Mouse (Mus musculus): ENCODE results near the gene Spen. TPM values are rescaled to one million over a fixed set of nuclear protein-coding genes. Genes with fewer than 3 reads are reported as not detected.

The Spen gene
- total RNA-seq, 2 experiments from 2014 or later, result 50.8 to 72.8 TPM

DNA sequence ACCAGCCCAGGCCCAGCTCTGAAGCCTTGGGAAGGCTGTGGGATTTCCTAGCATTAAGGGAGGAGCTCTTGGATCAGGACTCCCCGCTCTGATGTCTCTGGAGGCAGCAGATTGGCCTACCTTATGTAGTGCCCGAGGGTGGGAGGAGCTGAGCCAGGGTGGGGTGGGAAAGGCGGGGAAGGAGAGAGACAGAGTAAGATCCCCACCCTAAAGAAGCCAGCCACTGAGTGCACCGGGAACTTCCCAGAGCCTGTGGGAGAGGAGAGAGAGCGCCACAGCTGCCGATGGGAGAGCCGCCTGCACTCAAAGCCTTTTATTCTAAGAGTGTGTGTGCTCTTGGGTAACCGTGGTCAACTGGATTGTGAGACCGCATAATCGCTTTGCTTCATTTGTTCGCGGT lies 77.3 kb downstream of the Spen start:
- DNase-seq (ENCODE audit: low spot score in 2 of 2), result no peak
- intact Hi-C loops (cut with DNase I), result no loop called here

GRCm38 (mm10) chr4:141460481-141460880 lies 77.9 kb downstream of the Spen start:
- intact Hi-C loops (cut with DNase I), result no loop called here
- DNase-seq (ENCODE audit: low spot score in 2 of 2), result no peak

DNA sequence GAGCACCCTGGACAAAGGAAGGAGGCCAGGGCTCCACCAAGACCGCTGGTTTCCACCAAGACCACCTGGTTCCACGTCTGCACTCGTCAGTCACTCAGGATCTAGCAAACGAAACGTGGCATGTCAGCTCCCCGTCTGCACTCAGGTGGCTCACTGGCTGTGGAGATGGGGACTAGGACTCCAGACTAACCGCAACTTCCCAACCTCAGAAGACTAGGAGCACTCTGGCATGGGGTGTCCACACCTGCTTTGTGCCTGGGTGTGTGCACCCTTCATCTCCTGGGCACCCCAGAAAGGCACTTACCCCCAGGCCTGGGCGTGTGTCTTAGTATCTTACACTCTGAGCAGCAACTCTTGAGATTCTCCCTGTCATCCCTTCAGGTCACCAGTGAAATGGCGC lies 78.6 kb downstream of the Spen start:
- intact Hi-C loops (cut with DNase I), result no loop called here
- no peak for DNase-seq (ENCODE audit: low spot score in 2 of 2)

- intact Hi-C loops (cut with DNase I), result no loop called here
- DNase-seq (ENCODE audit: low spot score in 2 of 2), result no peak
These were observed 79.5 kb downstream of the Spen start for GRCm38 (mm10) chr4:141458888-141459287.

DNA sequence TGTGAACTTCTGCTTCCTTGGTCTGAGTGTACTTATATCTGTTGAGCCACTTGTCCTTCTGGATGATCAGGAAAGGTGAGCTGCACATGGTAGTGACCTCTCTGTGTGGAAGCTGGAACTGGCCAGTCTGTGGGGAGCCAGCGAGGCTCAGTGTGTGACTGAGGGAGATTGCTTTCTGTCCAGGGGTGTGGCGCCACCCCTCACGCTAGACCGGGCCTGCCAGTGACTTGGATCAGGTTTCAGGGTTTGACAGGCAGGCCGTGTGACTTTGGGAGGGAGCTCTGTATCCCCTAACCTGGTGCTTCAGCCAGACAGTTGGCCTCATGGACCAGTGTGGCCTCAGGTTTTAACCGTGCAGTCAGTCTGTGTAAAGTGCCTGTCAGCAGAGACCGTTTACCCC lies 80.2 kb downstream of the Spen start:
- DNase-seq (ENCODE audit: low spot score in 2 of 2), result no peak
- intact Hi-C loops (cut with DNase I), result no loop called here

GRCm38 (mm10) chr4:141456193-141456938 lies 82.0 kb downstream of the Spen start:
- DNase-seq (ENCODE audit: low spot score in 2 of 2), result no peak
- intact Hi-C loops (cut with DNase I), result no loop called here

- intact Hi-C loops (cut with DNase I), result no loop called here
- DNase-seq (ENCODE audit: low spot score in 2 of 2), result no peak
These were observed 82.9 kb downstream of the Spen start for GRCm38 (mm10) chr4:141455526-141455925.

GRCm38 (mm10) chr4:141454581-141455350 lies 83.6 kb downstream of the Spen start:
- intact Hi-C loops (cut with DNase I), result no loop called here
- peak in 1 of 2 experiments; percentile 58 for DNase-seq (ENCODE audit: low spot score in 2 of 2)

DNA sequence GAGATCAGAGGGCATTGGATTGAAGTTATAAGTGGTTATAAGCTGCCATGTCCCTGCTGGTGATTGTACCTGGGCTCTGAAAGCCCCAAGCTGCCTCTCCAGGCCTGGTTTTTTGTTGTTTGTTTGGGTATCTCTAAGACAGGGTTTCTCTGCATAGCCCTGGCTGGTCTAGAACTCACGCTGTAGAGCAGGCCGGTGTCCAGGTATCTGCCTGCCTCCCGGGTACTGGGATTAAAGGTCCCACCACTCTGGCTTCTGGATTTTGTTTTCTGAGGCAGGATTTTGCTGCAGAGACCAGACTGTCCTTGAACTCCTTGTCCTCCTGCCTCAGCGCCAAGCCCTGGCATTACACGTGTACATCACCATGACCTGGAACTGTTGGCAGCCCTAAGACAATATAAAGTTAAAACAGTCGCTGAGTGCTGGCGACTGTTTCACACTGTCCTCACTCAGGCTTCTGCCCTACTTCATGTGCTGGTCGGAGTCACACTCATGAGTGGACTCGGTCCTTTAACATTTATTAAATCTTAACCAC lies 86.4 kb downstream of the Spen start:
- intact Hi-C loops (cut with DNase I), result no loop called here
- no peak for DNase-seq (ENCODE audit: low spot score in 2 of 2)

GRCm38 (mm10) chr4:141451251-141451650 lies 87.1 kb downstream of the Spen start:
- intact Hi-C loops (cut with DNase I), result no loop called here
- DNase-seq (ENCODE audit: low spot score in 2 of 2), result no peak

DNA sequence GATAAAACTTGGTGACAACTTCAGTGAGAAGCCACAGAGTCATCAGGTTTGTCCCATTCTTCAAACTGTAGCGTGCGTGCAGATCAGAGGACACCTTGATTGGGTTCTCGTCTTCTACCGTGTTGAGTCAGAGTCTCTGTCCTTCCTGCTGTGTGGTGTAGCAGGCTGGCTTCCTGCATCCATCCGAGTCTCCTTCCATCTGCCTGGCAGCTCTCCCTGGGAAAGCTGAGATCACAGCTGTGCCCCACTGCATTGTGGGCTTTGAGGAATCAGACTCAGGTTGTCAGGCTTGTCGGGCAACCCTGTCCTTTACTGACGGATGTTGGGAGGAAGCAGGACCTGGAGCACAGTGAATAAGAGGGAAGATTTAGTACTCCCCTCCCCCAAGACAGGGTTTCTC lies 92.2 kb downstream of the Spen start:
- no peak for DNase-seq (ENCODE audit: low spot score in 2 of 2)
- intact Hi-C loops (cut with DNase I), result no loop called here

GRCm38 (mm10) chr4:141445328-141445720 lies 93.1 kb downstream of the Spen start:
- intact Hi-C loops (cut with DNase I), result no loop called here
- DNase-seq (ENCODE audit: low spot score in 2 of 2), result no peak

DNA sequence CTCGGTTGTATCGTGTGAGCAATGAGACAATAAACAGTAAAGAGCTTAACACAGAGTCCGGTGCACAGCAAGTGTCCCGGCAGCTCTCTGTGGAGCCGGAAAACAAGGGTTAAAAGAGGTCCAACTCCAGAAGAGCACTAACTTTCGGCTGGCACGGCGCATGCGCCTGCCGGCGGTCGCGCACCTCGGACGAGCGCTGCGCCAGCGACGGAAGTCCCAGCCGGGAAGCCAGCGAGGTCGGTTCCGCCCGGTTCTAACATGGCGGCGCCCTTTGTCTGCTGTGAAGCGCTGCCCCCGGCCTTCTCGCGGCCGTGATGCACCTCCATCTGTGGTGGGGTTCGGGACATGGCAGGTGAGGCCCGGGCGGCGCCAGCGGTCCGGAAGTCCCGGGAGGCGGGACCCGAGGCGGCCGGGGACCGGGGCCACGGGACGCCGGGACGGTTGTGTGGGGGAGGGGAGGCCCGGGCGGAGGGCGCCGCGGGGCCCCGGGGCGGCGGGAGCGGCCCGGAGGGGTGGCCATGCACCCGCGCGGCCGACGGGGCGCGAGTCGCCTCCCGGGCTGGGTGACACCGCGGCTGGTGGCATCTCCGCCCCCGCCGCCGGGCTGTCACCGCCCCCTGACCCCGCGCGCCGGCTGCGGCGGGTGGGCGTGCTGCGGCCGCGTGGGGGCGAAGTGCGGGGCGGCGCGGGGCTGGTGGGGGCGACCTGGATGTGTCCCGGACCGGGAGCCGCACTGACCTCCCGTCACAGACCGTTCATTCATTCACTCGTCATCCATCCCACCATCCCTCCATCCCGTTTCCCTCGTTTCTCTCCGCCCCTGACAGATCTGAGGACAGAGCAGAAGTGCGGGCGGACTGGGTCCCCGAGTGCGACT lies 93.7 kb downstream of the Spen start, which contains the start of gene Zbtb17:
Gene Zbtb17 (plus strand): TSS at position 204 of the 877 bp plus-strand sequence.
- intact Hi-C loops (cut with DNase I), result no loop called here

DNA sequence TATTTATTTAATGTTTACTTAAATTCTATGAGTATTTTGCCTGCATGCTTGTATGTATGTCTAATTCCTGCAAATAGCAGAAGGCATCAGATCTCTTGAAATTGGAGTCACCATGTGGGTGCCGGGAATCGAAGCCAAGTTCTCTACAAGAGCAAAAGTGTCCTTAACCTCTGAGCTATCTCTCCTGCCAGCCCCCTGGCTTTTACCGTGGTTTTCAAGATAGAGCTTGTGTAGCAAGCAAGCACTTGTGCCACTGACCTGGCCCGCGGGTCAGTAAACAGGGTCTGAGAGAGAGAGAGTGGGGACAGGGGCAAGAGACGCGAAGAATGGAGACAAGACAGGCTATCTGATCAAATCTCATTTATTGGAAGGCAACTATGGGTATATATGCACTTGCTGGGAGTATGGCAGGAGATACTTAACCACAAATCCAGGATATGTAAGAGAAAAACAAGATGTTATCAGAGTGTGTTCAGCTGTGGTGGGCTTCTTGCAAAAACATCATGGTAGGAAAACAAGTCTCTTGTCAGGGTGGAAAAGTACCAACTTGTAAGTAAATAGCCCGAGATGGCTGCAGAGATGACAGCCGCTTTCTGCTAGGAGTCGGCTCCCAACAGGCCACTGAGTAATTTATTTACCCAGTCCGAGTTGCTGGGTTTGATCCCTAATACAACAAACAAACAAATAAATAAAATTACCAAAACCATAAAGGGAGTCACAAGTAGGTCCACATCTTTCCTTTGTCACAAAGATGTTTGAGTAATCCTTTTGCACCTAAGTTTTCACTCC lies 94.6 kb downstream of the Spen start:
- intact Hi-C loops (cut with DNase I), result no loop called here

More for the DNA sequence above, 93.7 kb downstream of the Spen start, which contains the start of gene Zbtb17:
- DNase-seq (ENCODE audit: low spot score in 2 of 2), result peak; percentile 88 to 92

GRCm38 (mm10) chr4:141440877-141441276 lies 97.5 kb downstream of the Spen start:
- no peak for DNase-seq (ENCODE audit: low spot score in 2 of 2)
- intact Hi-C loops (cut with DNase I), result no loop called here

More for the DNA sequence above, 94.6 kb downstream of the Spen start:
- DNase-seq (ENCODE audit: low spot score in 2 of 2), result no peak

DNA sequence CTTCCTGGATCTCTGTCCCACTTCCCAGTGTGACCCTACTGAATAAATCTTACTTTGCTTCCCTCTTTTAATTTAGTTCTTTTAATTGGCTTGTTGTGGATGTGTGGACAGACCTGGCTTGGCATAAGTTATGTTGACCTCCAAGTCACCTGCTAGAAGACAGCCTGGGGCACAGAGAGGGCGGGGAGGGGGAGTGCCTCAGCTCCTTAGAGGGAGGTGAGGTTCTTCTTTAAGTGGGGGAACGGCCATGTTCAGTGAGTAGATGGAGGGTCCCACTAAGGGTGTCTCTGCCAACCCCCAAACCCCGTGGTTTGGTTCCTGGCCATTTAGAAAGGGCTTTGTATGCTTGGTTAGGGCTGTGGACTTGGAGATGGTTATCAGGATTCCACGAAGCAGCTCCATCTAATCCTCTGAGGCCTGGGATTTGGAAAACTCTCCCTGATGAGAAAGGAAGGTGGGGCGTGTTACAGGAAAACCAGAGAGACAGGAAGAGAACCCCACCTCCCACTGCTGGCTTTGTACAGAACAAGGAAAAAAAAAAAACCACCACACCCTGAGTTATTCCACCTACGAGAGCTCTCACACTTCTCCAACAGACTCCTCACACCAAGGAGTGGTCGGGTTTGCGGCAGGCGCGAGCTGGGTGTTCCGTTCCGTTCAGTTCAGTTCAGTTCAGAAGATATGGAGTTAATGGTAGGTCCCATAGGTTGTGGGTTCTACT lies 99.2 kb downstream of the Spen start:
- DNase-seq (ENCODE audit: low spot score in 2 of 2), result no peak
- intact Hi-C loops (cut with DNase I), result no loop called here

GRCm38 (mm10) chr4:141435974-141436373 lies 102.4 kb downstream of the Spen start, which contains the start of gene Srarp:
TSS of gene Srarp (minus strand) at chr4:141436105.
- DNase-seq (ENCODE audit: low spot score in 2 of 2), result no peak
- intact Hi-C loops (cut with DNase I), result no loop called here

- no peak for DNase-seq (ENCODE audit: low spot score in 2 of 2)
- intact Hi-C loops (cut with DNase I), result no loop called here
These were observed 105.2 kb downstream of the Spen start for GRCm38 (mm10) chr4:141433191-141433590.

Measured in left cerebral cortex, postnatal 36 days (tissue).